Comparison of ENCODE assay signal across 9 mouse cellular contexts in genomic region chr9:45370616-45371336, GRCm38 (mm10). TPM values are rescaled to one million over a fixed set of nuclear protein-coding genes. Genes with fewer than 3 reads are reported as not detected.
A peak's percentile ranks its signal among the peaks of the same experiment; 100 is the strongest.
DNase-seq lines count a peak whose midpoint lies in the region; ATAC-seq lines count a peak whose summit lies in the region.
"Had no signal": no experiment of that assay in that cellular context is flagged by ENCODE, and none has a peak within 500 bp of the region (broad histone marks: within the 10 kb centered on the region; RNA-seq: fewer than 3 reads in every experiment).

No protein-coding gene starts in this region.

- no peak for DNase-seq in kidney, adult 11 months
- no peak for DNase-seq in embryonic facial prominence, embryonic 10.5 days (ENCODE audit: low spot score)
- DNase-seq in spleen, postnatal 14 days (ENCODE audit: low spot score in 2 of 2): no peak
- no peak for DNase-seq in T-cell, adult 2 months (ENCODE audit: low spot score)
- no peak for DNase-seq in spleen, adult 18-20 months

- peak overlapping the region; percentile 71 for H3K4me3 ChIP-seq in kidney, embryonic 14.5 days (ENCODE audit: low read length)
- H3K4me3 ChIP-seq in embryonic facial prominence, embryonic 10.5 days: peak overlapping the region; percentile 75
- peak overlapping the region; percentile 66 for H3K4me3 ChIP-seq in hindbrain, embryonic 12.5 days
- peak overlapping the region; percentile 80 for H3K4me3 ChIP-seq in midbrain, embryonic 13.5 days (replicated peaks)

- H3K27ac ChIP-seq in kidney, embryonic 14.5 days (ENCODE audit: low read depth, low read length): peak overlapping the region; percentile 77
- peak overlapping the region; percentile 91 for H3K27ac ChIP-seq in embryonic facial prominence, embryonic 10.5 days (replicated peaks)
- peak overlapping the region; percentile 84 for H3K27ac ChIP-seq in hindbrain, embryonic 12.5 days
- H3K27ac ChIP-seq in midbrain, embryonic 13.5 days: peak overlapping the region; percentile 86

- 2% methylated on average over 25 of the region's 25 CpGs for whole genome bisulfite sequencing in kidney, embryonic 14.5 days
- WGBS in embryonic facial prominence, embryonic 10.5 days: 4% methylated on average over 25 of the region's 25 CpGs
- 1% methylated on average over 25 of the region's 25 CpGs for WGBS in hindbrain, embryonic 12.5 days
- 2% methylated on average over 25 of the region's 25 CpGs for WGBS in midbrain, embryonic 13.5 days

- peaks cover 24% of the 10 kb centered on the region for H3K4me1 ChIP-seq in kidney, embryonic 14.5 days (ENCODE audit: control insufficient read depth, insufficient read depth, low read length)
- peaks cover 56% of the 10 kb centered on the region for H3K4me1 ChIP-seq in embryonic facial prominence, embryonic 10.5 days
- peaks cover 26% of the 10 kb centered on the region for H3K4me1 ChIP-seq in hindbrain, embryonic 12.5 days
- H3K4me1 ChIP-seq in midbrain, embryonic 13.5 days (replicated peaks): peaks cover 45% of the 10 kb centered on the region

- peak overlapping the region; percentile 79 for H3K9ac ChIP-seq in kidney, embryonic 14.5 days (ENCODE audit: low read depth, low read length)
- H3K9ac ChIP-seq in hindbrain, embryonic 12.5 days: peak overlapping the region; percentile 79
- peak overlapping the region; percentile 82 for H3K9ac ChIP-seq in midbrain, embryonic 13.5 days (replicated peaks)

- H3K4me2 ChIP-seq in kidney, embryonic 14.5 days (replicated peaks; ENCODE audit: low read depth, low read length): peak overlapping the region; percentile 84
- peak overlapping the region; percentile 91 for H3K4me2 ChIP-seq in hindbrain, embryonic 12.5 days (replicated peaks)
- H3K4me2 ChIP-seq in midbrain, embryonic 13.5 days (replicated peaks): peak overlapping the region; percentile 79

- H3K27me3 ChIP-seq in kidney, embryonic 14.5 days (ENCODE audit: control insufficient read depth, insufficient read depth, low read length): no peaks in the 10 kb centered on the region
- peaks cover 22% of the 10 kb centered on the region for H3K27me3 ChIP-seq in embryonic facial prominence, embryonic 10.5 days (replicated peaks; ENCODE audit: low read depth, poor library complexity, severe bottlenecking)
- H3K27me3 ChIP-seq in hindbrain, embryonic 12.5 days: peaks cover 7% of the 10 kb centered on the region
- H3K27me3 ChIP-seq in midbrain, embryonic 13.5 days: peaks cover 8% of the 10 kb centered on the region; the same call in 1 of the 2 replicates

- H3K9me3 ChIP-seq in kidney, embryonic 14.5 days (ENCODE audit: control insufficient read depth, low read length): no peaks in the 10 kb centered on the region
- no peaks in the 10 kb centered on the region for H3K9me3 ChIP-seq in embryonic facial prominence, embryonic 10.5 days
- no peaks in the 10 kb centered on the region for H3K9me3 ChIP-seq in hindbrain, embryonic 12.5 days (replicated peaks)
- H3K9me3 ChIP-seq in midbrain, embryonic 13.5 days: no peaks in the 10 kb centered on the region; the same call in 1 of the 2 replicates

- H3K36me3 ChIP-seq in kidney, embryonic 14.5 days (ENCODE audit: control insufficient read depth, insufficient read depth, low read length): no peaks in the 10 kb centered on the region
- H3K36me3 ChIP-seq in embryonic facial prominence, embryonic 10.5 days (replicated peaks): peaks cover 27% of the 10 kb centered on the region
- H3K36me3 ChIP-seq in hindbrain, embryonic 12.5 days: peaks cover 7% of the 10 kb centered on the region
- H3K36me3 ChIP-seq in midbrain, embryonic 13.5 days: peaks cover 4% of the 10 kb centered on the region

- ATAC-seq in kidney, embryonic 14.5 days (ENCODE audit: low FRiP score, low TSS enrichment): no peak
- peak; percentile 46 for ATAC-seq in hindbrain, embryonic 12.5 days (ENCODE audit: low FRiP score)
- ATAC-seq in midbrain, embryonic 13.5 days: peak; percentile 32
- ATAC-seq: Patski had no signal

RNA-seq across cellular contexts. Expression of gene Fxyd6, which starts 0.8 kb away (rescaled TPM):
- 139 and 156 TPM in 2 replicates for polyA plus RNA-seq in kidney, embryonic 14.5 days (2014; fragmentation: Nextera tagmentation; extraction: Ambion mirVana)
- 128 and 131 TPM in 2 replicates for polyA plus RNA-seq in embryonic facial prominence, embryonic 10.5 days (2016; fragmentation: Nextera tagmentation; extraction: Ambion mirVana)
- 190 and 196 TPM in 2 replicates for polyA plus RNA-seq in hindbrain, embryonic 12.5 days (2016; fragmentation: Nextera tagmentation; extraction: Ambion mirVana)
- polyA plus RNA-seq in midbrain, embryonic 13.5 days (2015; fragmentation: Nextera tagmentation; extraction: Ambion mirVana): 364 and 384 TPM in 2 replicates

RNA-seq across cellular contexts. Expression of gene Fxyd2, which starts 28.7 kb away (rescaled TPM):
- 137 and 153 TPM in 2 replicates for polyA plus RNA-seq in kidney, embryonic 14.5 days (2014; fragmentation: Nextera tagmentation; extraction: Ambion mirVana)
- 0.76 and 1.1 TPM in 2 replicates for polyA plus RNA-seq in embryonic facial prominence, embryonic 10.5 days (2016; fragmentation: Nextera tagmentation; extraction: Ambion mirVana)
- polyA plus RNA-seq in hindbrain, embryonic 12.5 days (2016; fragmentation: Nextera tagmentation; extraction: Ambion mirVana): 1.9 and 2.1 TPM in 2 replicates
- polyA plus RNA-seq in midbrain, embryonic 13.5 days (2015; fragmentation: Nextera tagmentation; extraction: Ambion mirVana): 3.6 and 5.5 TPM in 2 replicates

RNA-seq across cellular contexts. Expression of gene Tmprss13, which starts 51.9 kb away (rescaled TPM):
- polyA plus RNA-seq in kidney, embryonic 14.5 days (2014; fragmentation: Nextera tagmentation; extraction: Ambion mirVana): 0.06 and 0.08 TPM in 2 replicates
- polyA plus RNA-seq in embryonic facial prominence, embryonic 10.5 days (2016; fragmentation: Nextera tagmentation; extraction: Ambion mirVana): 0.99 and 1.0 TPM in 2 replicates
- polyA plus RNA-seq in hindbrain, embryonic 12.5 days (2016; fragmentation: Nextera tagmentation; extraction: Ambion mirVana): 0.06 TPM in 1 of 2 replicates, not detected in the other
- not detected in 2 replicates for polyA plus RNA-seq in midbrain, embryonic 13.5 days (2015; fragmentation: Nextera tagmentation; extraction: Ambion mirVana)
- polyA plus RNA-seq: Patski had no signal

RNA-seq across cellular contexts. Expression of gene Dscaml1, which starts 55.7 kb away (rescaled TPM):
- polyA plus RNA-seq in kidney, embryonic 14.5 days (2014; fragmentation: Nextera tagmentation; extraction: Ambion mirVana): 0.14 and 0.23 TPM in 2 replicates
- polyA plus RNA-seq in embryonic facial prominence, embryonic 10.5 days (2016; fragmentation: Nextera tagmentation; extraction: Ambion mirVana): 0.50 and 0.67 TPM in 2 replicates
- 2.3 and 4.8 TPM in 2 replicates for polyA plus RNA-seq in hindbrain, embryonic 12.5 days (2016; fragmentation: Nextera tagmentation; extraction: Ambion mirVana)
- polyA plus RNA-seq in midbrain, embryonic 13.5 days (2015; fragmentation: Nextera tagmentation; extraction: Ambion mirVana): 8.4 and 9.5 TPM in 2 replicates

Comparison
In these comparisons a context has a peak if more than half of its experiments do, and no peak if none do; other contexts are left out.
1. RNA of gene Fxyd2, which starts 28.7 kb away (polyA plus RNA-seq): 137 to 153 TPM in kidney, embryonic 14.5 days; 3.6 to 5.5 TPM in midbrain, embryonic 13.5 days, 1.9 to 2.1 TPM in hindbrain, embryonic 12.5 days and 0.76 to 1.1 TPM in embryonic facial prominence, embryonic 10.5 days; every median in the first group is over 10 times any median in the second.
2. Peak in every context shown above with its lines, with median percentiles within 50 percentile points of each other: H3K27ac ChIP-seq, H3K4me2 ChIP-seq, H3K4me3 ChIP-seq and H3K9ac ChIP-seq.